Mouse (Mus musculus): ENCODE data around the gene Defb19. TPM values are rescaled to one million over a fixed set of nuclear protein-coding genes. Genes with fewer than 3 reads are reported as not detected.

Defb19 gene
- not detected in 2 replicates for polyA plus RNA-seq (2012; rRNA removed)

- H3K27ac ChIP-seq (ENCODE audit: insufficient read depth, low read depth, low read length), result no peak within 1 kb of the TSS
- 70% methylated on average over 7 of the region's 7 CpGs for WGBS
- no peaks in the 10 kb centered on the region for H3K36me3 ChIP-seq (ENCODE audit: control insufficient read depth, insufficient read depth, low read length)
- H3K27me3 ChIP-seq (ENCODE audit: control insufficient read depth, insufficient read depth, low read length), result no peaks in the 10 kb centered on the region
- no peaks in the 10 kb centered on the region for H3K4me1 ChIP-seq (ENCODE audit: control insufficient read depth, insufficient read depth, insufficient read length, low read length)
- no peak within 1 kb of the TSS for H3K4me3 ChIP-seq (ENCODE audit: low read depth, low read length)
- no peak for TF ChIP-seq POLR2A (IDR thresholded peaks at IDR 0.05; ENCODE audit: low read depth, low read length)
- no peak for TF ChIP-seq CTCF (IDR thresholded peaks at IDR 0.05; ENCODE audit: extremely low read depth, insufficient read length, insufficient replicate concordance, low read depth, low read length)
These were observed at the start of gene Defb19 for GRCm38 (mm10) chr2:152580107-152580506. Defb19 (minus strand) TSS chr2:152580312.

- 75% methylated on average over 6 of the region's 6 CpGs for WGBS
These were observed 49.8 kb upstream of the Defb19 start for GRCm38 (mm10) chr2:152629904-152630303.

GRCm38 (mm10) chr2:152629239-152629638 lies 49.1 kb upstream of the Defb19 start:
- Histone ChIP-seq H3K36me3 (ENCODE audit: control insufficient read depth, insufficient read depth, low read length) (no peaks in the 10 kb centered on the region), H3K4me3 (ENCODE audit: low read depth, low read length) (no peak overlapping the region; the same call in 1 of the 2 replicates), H3K27me3 (ENCODE audit: control insufficient read depth, insufficient read depth, low read length) (peaks cover 20% of the 10 kb centered on the region), H3K4me1 (ENCODE audit: control insufficient read depth, insufficient read depth, insufficient read length, low read length) (no peaks in the 10 kb centered on the region; the same call in 1 of the 2 replicates), H3K27ac (ENCODE audit: insufficient read depth, low read depth, low read length) (no peak overlapping the region)
- no peak for TF ChIP-seq POLR2A (IDR thresholded peaks at IDR 0.05; ENCODE audit: low read depth, low read length)
- TF ChIP-seq CTCF (IDR thresholded peaks at IDR 0.05; ENCODE audit: extremely low read depth, insufficient read length, insufficient replicate concordance, low read depth, low read length), result no peak
- WGBS, result 29% methylated on average over 3 of the region's 3 CpGs

More at GRCm38 (mm10) chr2:152629904-152630303, 49.8 kb upstream of the Defb19 start:
- no peak for TF ChIP-seq CTCF (IDR thresholded peaks at IDR 0.05; ENCODE audit: extremely low read depth, insufficient read length, insufficient replicate concordance, low read depth, low read length)
- TF ChIP-seq POLR2A (IDR thresholded peaks at IDR 0.05; ENCODE audit: low read depth, low read length), result no peak
- Histone ChIP-seq H3K27me3 (ENCODE audit: control insufficient read depth, insufficient read depth, low read length) (peaks cover 20% of the 10 kb centered on the region), H3K36me3 (ENCODE audit: control insufficient read depth, insufficient read depth, low read length) (no peaks in the 10 kb centered on the region), H3K27ac (ENCODE audit: insufficient read depth, low read depth, low read length) (no peak overlapping the region), H3K4me1 (ENCODE audit: control insufficient read depth, insufficient read depth, insufficient read length, low read length) (no peaks in the 10 kb centered on the region; the same call in 1 of the 2 replicates), H3K4me3 (ENCODE audit: low read depth, low read length) (no peak overlapping the region)

- Histone ChIP-seq H3K27ac (ENCODE audit: insufficient read depth, low read depth, low read length) (peak overlapping the region; percentile 19; the same call in 1 of the 2 replicates), H3K27me3 (ENCODE audit: control insufficient read depth, insufficient read depth, low read length) (peaks cover 20% of the 10 kb centered on the region), H3K36me3 (ENCODE audit: control insufficient read depth, insufficient read depth, low read length) (no peaks in the 10 kb centered on the region), H3K4me1 (ENCODE audit: control insufficient read depth, insufficient read depth, insufficient read length, low read length) (no peaks in the 10 kb centered on the region; the same call in 1 of the 2 replicates), H3K4me3 (ENCODE audit: low read depth, low read length) (peak overlapping the region; percentile 63)
- 46% methylated on average over 17 of the region's 17 CpGs for WGBS
- TF ChIP-seq POLR2A (IDR thresholded peaks at IDR 0.05; ENCODE audit: low read depth, low read length), result no peak
- TF ChIP-seq CTCF (IDR thresholded peaks at IDR 0.05; ENCODE audit: extremely low read depth, insufficient read length, insufficient replicate concordance, low read depth, low read length), result no peak
These were observed 48.0 kb upstream of the Defb19 start for GRCm38 (mm10) chr2:152628066-152628465.

GRCm38 (mm10) chr2:152626774-152627591 lies 46.9 kb upstream of the Defb19 start, which contains the start of gene Rem1:
Rem1 (plus strand) TSS chr2:152626951.
- Histone ChIP-seq H3K36me3 (ENCODE audit: control insufficient read depth, insufficient read depth, low read length) (no peaks in the 10 kb centered on the region), H3K4me3 (ENCODE audit: low read depth, low read length) (peak within 1 kb of the TSS; percentile 63), H3K4me1 (ENCODE audit: control insufficient read depth, insufficient read depth, insufficient read length, low read length) (no peaks in the 10 kb centered on the region; the same call in 1 of the 2 replicates), H3K27me3 (ENCODE audit: control insufficient read depth, insufficient read depth, low read length) (peaks cover 20% of the 10 kb centered on the region), H3K27ac (ENCODE audit: insufficient read depth, low read depth, low read length) (peak within 1 kb of the TSS; percentile 74)
- WGBS, result 3% methylated on average over 59 of the region's 59 CpGs
- no peak for TF ChIP-seq POLR2A (IDR thresholded peaks at IDR 0.05; ENCODE audit: low read depth, low read length)

GRCm38 (mm10) chr2:152625256-152625655 lies 45.1 kb upstream of the Defb19 start:
- Histone ChIP-seq H3K4me1 (ENCODE audit: control insufficient read depth, insufficient read depth, insufficient read length, low read length) (no peaks in the 10 kb centered on the region; the same call in 1 of the 2 replicates), H3K27ac (ENCODE audit: insufficient read depth, low read depth, low read length) (no peak overlapping the region), H3K36me3 (ENCODE audit: control insufficient read depth, insufficient read depth, low read length) (no peaks in the 10 kb centered on the region), H3K4me3 (ENCODE audit: low read depth, low read length) (no peak overlapping the region), H3K27me3 (ENCODE audit: control insufficient read depth, insufficient read depth, low read length) (peaks cover 20% of the 10 kb centered on the region)
- TF ChIP-seq CTCF (IDR thresholded peaks at IDR 0.05; ENCODE audit: extremely low read depth, insufficient read length, insufficient replicate concordance, low read depth, low read length), result no peak
- no peak for TF ChIP-seq POLR2A (IDR thresholded peaks at IDR 0.05; ENCODE audit: low read depth, low read length)
- 11% methylated on average over 1 of the region's 1 CpGs for WGBS

GRCm38 (mm10) chr2:152624566-152624965 lies 44.5 kb upstream of the Defb19 start:
- TF ChIP-seq CTCF (IDR thresholded peaks at IDR 0.05; ENCODE audit: extremely low read depth, insufficient read length, insufficient replicate concordance, low read depth, low read length) (no peak), POLR2A (IDR thresholded peaks at IDR 0.05; ENCODE audit: low read depth, low read length) (no peak)
- Histone ChIP-seq H3K4me3 (ENCODE audit: low read depth, low read length) (no peak overlapping the region), H3K4me1 (ENCODE audit: control insufficient read depth, insufficient read depth, insufficient read length, low read length) (no peaks in the 10 kb centered on the region; the same call in 1 of the 2 replicates), H3K36me3 (ENCODE audit: control insufficient read depth, insufficient read depth, low read length) (no peaks in the 10 kb centered on the region), H3K27ac (ENCODE audit: insufficient read depth, low read depth, low read length) (no peak overlapping the region), H3K27me3 (ENCODE audit: control insufficient read depth, insufficient read depth, low read length) (peaks cover 20% of the 10 kb centered on the region)
- WGBS, result 86% methylated on average over 2 of the region's 2 CpGs

Measured in small intestine, adult 2 months (tissue).